Mouse (Mus musculus) cerebellum, postnatal 10 days (tissue): ENCODE results near the gene Espnl.

Experiments used
- DNase-seq, 2 experiments: peaks; one replicate each; pipeline ENCODE4 v3.0.0; 2021; ENCODE audit warnings: mixed read lengths in 2 of 2

Gene Espnl

GRCm38 (mm10) chr1:91390369-91390768 lies 68.5 kb downstream of the Espnl start:
- DNase-seq = no peak

GRCm38 (mm10) chr1:91397927-91398259 lies 76.0 kb downstream of the Espnl start:
- no peak for DNase-seq
